Mouse (Mus musculus) liver, adult 2 months (tissue): ENCODE data around the gene Fbxo8.

ENCODE experiments used
- CTCF ChIP-seq: fragments of 200-500 bp; IDR thresholded peaks from 2 replicates; pipeline ENCODE4 v1.5.1; 2011; ENCODE audit warnings: low read depth, low read length, control low read depth
- POLR2A ChIP-seq: fragments of 200-500 bp; IDR thresholded peaks from 2 replicates; pipeline ENCODE4 v1.6.1; 2011; ENCODE audit warnings: low read length, control low read depth; ENCODE audit not compliant: insufficient read depth; ENCODE audit errors: extremely low read depth

DNA sequence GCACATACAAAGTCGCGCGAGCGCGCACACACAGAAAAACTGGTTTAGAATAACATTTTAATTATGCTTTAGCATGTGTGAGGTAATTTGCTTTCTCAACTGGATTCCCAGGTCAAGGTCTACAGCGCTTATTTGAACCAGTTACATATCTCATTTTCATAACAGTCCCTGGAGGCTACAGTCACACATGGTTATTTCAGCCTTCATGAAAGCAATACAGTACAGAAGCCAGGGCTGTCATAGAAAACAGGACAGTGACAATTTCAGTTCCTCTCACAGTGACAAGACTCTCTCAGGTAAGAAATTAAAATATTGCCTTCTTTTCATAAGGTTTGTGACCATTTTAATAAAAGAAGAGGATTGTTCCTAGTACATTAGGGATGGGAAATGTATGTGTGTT, 66.4 kb downstream of the Fbxo8 start:
- TF ChIP-seq POLR2A (no peak), CTCF (no peak)
